Mouse (Mus musculus) MEL (cell line): ENCODE data around the gene Fam83g. TPM values are rescaled to one million over a fixed set of nuclear protein-coding genes. Genes with fewer than 3 reads are reported as not detected.

Experiments
- DNase-seq: peaks from one replicate; pipeline ENCODE4 v3.0.0; 2011; ENCODE audit warnings: low read depth, low spot score
- H3K27ac ChIP-seq: 2 replicates; pipeline ENCODE4 v1.5.1; 2012; ENCODE audit warnings: low read depth, mild to moderate bottlenecking, control low read depth, low read length, moderate library complexity; ENCODE audit not compliant: control insufficient read depth
- H3K27me3 ChIP-seq, 2 experiments: fragments of 150-350 bp in 1 of 2; sonication (generic) in 1 of 2; 2 replicates each; pipeline ENCODE4 v1.6.1; 2012; ENCODE audit warnings: low read length in 2 of 2, mild to moderate bottlenecking in 2 of 2, improper control_type of control experiment in 1 of 2, moderate library complexity in 1 of 2; ENCODE audit not compliant: insufficient read depth in 2 of 2, control insufficient read depth in 1 of 2
- H3K36me3 ChIP-seq, 2 experiments: 2 replicates each; pipeline ENCODE4 v1.6.1; 2012 to 2014; ENCODE audit warnings: low read length in 2 of 2, improper control_type of control experiment in 1 of 2, inconsistent platforms in 1 of 2, mild to moderate bottlenecking in 1 of 2; ENCODE audit not compliant: insufficient read depth in 2 of 2, control insufficient read depth in 1 of 2
- H3K4me1 ChIP-seq, 2 experiments: fragments of 150-350 bp in 1 of 2; sonication (generic) in 1 of 2; 2 replicates each; pipeline ENCODE4 v1.6.1; 2012; ENCODE audit warnings: low read length in 2 of 2, improper control_type of control experiment in 1 of 2, mild to moderate bottlenecking in 1 of 2; ENCODE audit not compliant: insufficient read depth in 2 of 2, control insufficient read depth in 1 of 2
- H3K4me3 ChIP-seq, 2 experiments: fragments of 150-350 bp in 1 of 2; sonication (generic) in 1 of 2; 2 replicates each; pipeline ENCODE4 v1.5.1; 2012; ENCODE audit warnings: low read depth in 2 of 2, low read length in 2 of 2, mild to moderate bottlenecking in 2 of 2, moderate library complexity in 2 of 2, control low read depth in 1 of 2, improper control_type of control experiment in 1 of 2; ENCODE audit not compliant: control insufficient read depth in 1 of 2, insufficient read depth in 1 of 2
- H3K79me2 ChIP-seq: 2 replicates; pipeline ENCODE4 v1.6.1; 2012; ENCODE audit warnings: mild to moderate bottlenecking, low read length, moderate library complexity; ENCODE audit not compliant: control insufficient read depth, poor library complexity, insufficient read depth
- H3K9ac ChIP-seq: 2 replicates; pipeline ENCODE4 v1.6.1; 2012; ENCODE audit warnings: low read depth, mild to moderate bottlenecking, control low read depth, low read length, moderate library complexity; ENCODE audit not compliant: control insufficient read depth, poor library complexity, severe bottlenecking
- H3K9me3 ChIP-seq: fragments of 150-350 bp; sonication (generic); replicated peaks from 2 replicates; pipeline ENCODE4 v1.6.1; 2012; ENCODE audit warnings: mild to moderate bottlenecking, low read length, improper control_type of control experiment, moderate library complexity; ENCODE audit not compliant: insufficient read depth
- BHLHE40 ChIP-seq: IDR thresholded peaks from 2 replicates; pipeline ENCODE4 v1.6.1; 2012; ENCODE audit warnings: low read depth, mild to moderate bottlenecking, inconsistent platforms, low read length, improper control_type of control experiment, borderline replicate concordance
- CHD1 ChIP-seq: IDR thresholded peaks from 2 replicates; pipeline ENCODE4 v1.6.1; 2012; ENCODE audit warnings: low read depth, mild to moderate bottlenecking, inconsistent platforms, low read length, improper control_type of control experiment
- CHD2 ChIP-seq: IDR thresholded peaks from 2 replicates; pipeline ENCODE4 v1.6.1; 2011; ENCODE audit warnings: low read length, improper control_type of control experiment
- CTCF ChIP-seq, 3 experiments: IDR thresholded peaks in 2 of 3; conservative IDR thresholded peaks in 1 of 3; 2 replicates each; pipeline ENCODE4 v1.5.1; 2011 to 2012; ENCODE audit warnings: low read length in 3 of 3, low read depth in 2 of 3, mild to moderate bottlenecking in 2 of 3, improper control_type of control experiment in 1 of 3, inconsistent platforms in 1 of 3, mixed read lengths in 1 of 3, moderate library complexity in 1 of 3; ENCODE audit not compliant: control insufficient read depth in 1 of 3, insufficient read depth in 1 of 3, poor library complexity in 1 of 3, severe bottlenecking in 1 of 3
- E2F4 ChIP-seq: IDR thresholded peaks from 2 replicates; pipeline ENCODE4 v1.6.1; 2011; ENCODE audit warnings: low read depth, low read length, improper control_type of control experiment, borderline replicate concordance
- ETS1 ChIP-seq: IDR thresholded peaks from 2 replicates; pipeline ENCODE4 v1.6.1; 2012; ENCODE audit warnings: low read depth, mild to moderate bottlenecking, inconsistent platforms, low read length, improper control_type of control experiment, moderate library complexity
- GABPA ChIP-seq: IDR thresholded peaks from 2 replicates; pipeline ENCODE4 v1.6.1; 2012; ENCODE audit warnings: low read depth, mild to moderate bottlenecking, inconsistent platforms, low read length, improper control_type of control experiment, moderate library complexity
- GATA1 ChIP-seq: IDR thresholded peaks from 2 replicates; pipeline ENCODE4 v1.6.1; 2011; ENCODE audit warnings: low read depth, low read length, improper control_type of control experiment
- JUND ChIP-seq: IDR thresholded peaks from 2 replicates; pipeline ENCODE4 v1.6.1; 2011; ENCODE audit warnings: low read depth, mild to moderate bottlenecking, improper control_type of control experiment, low read length
- KAT2A ChIP-seq: conservative IDR thresholded peaks from 2 replicates; pipeline ENCODE4 v1.6.1; 2012; ENCODE audit warnings: low read depth, low read length, improper control_type of control experiment, inconsistent platforms
- MAFK ChIP-seq: IDR thresholded peaks from 2 replicates; pipeline ENCODE4 v1.6.1; 2011; ENCODE audit warnings: low read depth, mild to moderate bottlenecking, low read length, improper control_type of control experiment, borderline replicate concordance
- MEF2A ChIP-seq: IDR thresholded peaks from 2 replicates; pipeline ENCODE4 v1.6.1; 2014; ENCODE audit warnings: low read depth, mild to moderate bottlenecking, inconsistent platforms, low read length, improper control_type of control experiment; ENCODE audit not compliant: poor library complexity, insufficient replicate concordance, severe bottlenecking; ENCODE audit errors: extremely low read depth
- MYB ChIP-seq: IDR thresholded peaks from 2 replicates; pipeline ENCODE4 v1.6.1; 2011; ENCODE audit warnings: mild to moderate bottlenecking, low read depth, low read length, improper control_type of control experiment
- MYC ChIP-seq: IDR thresholded peaks from 2 replicates; pipeline ENCODE4 v1.6.1; 2011; ENCODE audit warnings: low read depth, mild to moderate bottlenecking, low read length, improper control_type of control experiment, moderate library complexity
- NELFE ChIP-seq: IDR thresholded peaks from 2 replicates; pipeline ENCODE4 v1.6.1; 2011; ENCODE audit warnings: low read depth, low read length, improper control_type of control experiment
- POLR2A ChIP-seq, 2 experiments: IDR thresholded peaks; 2 replicates each; pipeline ENCODE4 v1.6.1; 2011 to 2012; ENCODE audit warnings: low read length in 2 of 2, mild to moderate bottlenecking in 2 of 2, control low read depth in 1 of 2, improper control_type of control experiment in 1 of 2, low read depth in 1 of 2, moderate library complexity in 1 of 2; ENCODE audit not compliant: control insufficient read depth in 1 of 2, insufficient read depth in 1 of 2, poor library complexity in 1 of 2
- POLR2AphosphoS5 ChIP-seq: IDR thresholded peaks from 2 replicates; pipeline ENCODE4 v1.6.1; 2012; ENCODE audit warnings: low read depth, borderline replicate concordance, mild to moderate bottlenecking, inconsistent platforms, low read length, moderate library complexity, mixed read lengths
- RCOR1 ChIP-seq: IDR thresholded peaks from 2 replicates; pipeline ENCODE4 v1.6.1; 2012; ENCODE audit warnings: low read depth, mild to moderate bottlenecking, inconsistent platforms, low read length, improper control_type of control experiment
- SIN3A ChIP-seq: IDR thresholded peaks from 2 replicates; pipeline ENCODE4 v1.6.1; 2012; ENCODE audit warnings: low read length, improper control_type of control experiment, inconsistent platforms
- TAL1 ChIP-seq: IDR thresholded peaks from 2 replicates; pipeline ENCODE4 v1.6.1; 2012; ENCODE audit warnings: mild to moderate bottlenecking, inconsistent platforms, low read length, moderate library complexity, mixed read lengths
- TCF12 ChIP-seq: IDR thresholded peaks from 2 replicates; pipeline ENCODE4 v1.6.1; 2014; ENCODE audit warnings: low read depth, mild to moderate bottlenecking, inconsistent platforms, low read length, improper control_type of control experiment, moderate library complexity
- USF1 ChIP-seq: IDR thresholded peaks from 2 replicates; pipeline ENCODE4 v1.6.1; 2014; ENCODE audit warnings: low read depth, mild to moderate bottlenecking, inconsistent platforms, low read length, improper control_type of control experiment, moderate library complexity
- ZC3H11A ChIP-seq: IDR thresholded peaks from 2 replicates; pipeline ENCODE4 v1.6.1; 2012; ENCODE audit warnings: low read depth, mild to moderate bottlenecking, inconsistent platforms, low read length, improper control_type of control experiment
- ZKSCAN1 ChIP-seq: IDR thresholded peaks from 2 replicates; pipeline ENCODE4 v1.6.1; 2012; ENCODE audit warnings: low read depth, mild to moderate bottlenecking, inconsistent platforms, low read length, improper control_type of control experiment, moderate library complexity
- ZNF384 ChIP-seq: IDR thresholded peaks from 2 replicates; pipeline ENCODE4 v1.6.1; 2012; ENCODE audit warnings: low read depth, mild to moderate bottlenecking, inconsistent platforms, low read length, improper control_type of control experiment
- polyA plus RNA-seq, 2 experiments: library from polyadenylated mRNA; stranded (reverse) in 1 of 2; unstranded in 1 of 2; fragments of >175 nt in 1 of 2; fragments of >200 nt in 1 of 2; gene quantifications; 2 replicates each; pipeline versions ENCODE4 v1.2.1 to v1.2.4; 2012; ENCODE audit warnings: low replicate concordance in 2 of 2, low read depth in 1 of 2; ENCODE audit not compliant: insufficient read length in 2 of 2, insufficient read depth in 1 of 2, missing spikeins in 1 of 2
- total RNA-seq: library from RNA; depleted of rRNA; stranded (reverse); fragments of 300-350 nt; gene quantifications from 2 replicates; pipeline ENCODE4 v1.2.3, GENCODE M21; 2012

Fam83g gene
- total and polyA plus RNA-seq, 3 experiments, result 5.4 to 9.7 TPM; not detected in 1

DNA sequence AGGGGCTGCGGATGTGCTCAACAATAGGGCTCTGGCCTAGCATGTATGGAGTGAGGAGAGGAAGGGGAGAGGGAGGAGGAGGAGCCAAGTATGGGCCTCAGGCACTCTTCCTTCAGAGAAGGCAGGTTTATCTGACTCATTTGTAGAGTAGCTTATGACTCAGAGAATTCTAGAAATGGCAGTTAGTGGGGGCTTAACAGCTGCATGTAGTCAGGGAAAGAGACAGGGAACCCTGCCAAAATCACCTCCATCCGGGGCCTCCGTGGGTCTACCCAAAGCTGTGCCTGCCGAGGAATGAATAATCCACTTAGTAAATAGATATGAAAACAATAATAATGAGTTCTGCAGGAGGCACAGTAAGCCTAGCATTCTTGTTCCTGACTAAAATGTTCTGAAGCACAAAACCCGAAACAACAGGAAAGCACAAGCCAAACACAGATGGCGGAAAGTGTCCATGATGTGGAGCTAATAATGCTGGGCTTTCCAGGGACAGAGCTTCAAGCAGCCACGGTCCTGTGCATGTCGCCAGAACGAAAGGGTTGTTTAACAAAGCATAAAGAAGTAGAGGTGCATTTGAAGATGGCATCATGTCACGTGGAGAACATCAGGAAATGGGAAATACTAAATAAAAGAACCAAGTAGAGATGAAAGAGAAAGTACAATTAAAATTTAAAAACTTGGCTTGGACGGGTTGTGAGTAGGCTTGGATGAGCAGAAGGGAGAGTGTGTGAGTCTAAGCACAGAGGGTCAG is 39.1 kb upstream of the Fam83g start (continued):
- 0 out of 2 replicates have a peak, but pooled peaks have one; percentile 21 for TF ChIP-seq NELFE
- TF ChIP-seq ETS1, result peak; percentile 84; the same call in 1 of the 2 replicates
- no peak for TF ChIP-seq ZNF384
- TF ChIP-seq CHD2, result no peak
- no peak for TF ChIP-seq MYC
- no peak for TF ChIP-seq MAFK
- TF ChIP-seq BHLHE40, result no peak
- TF ChIP-seq MYB, result peak; percentile 81
- 0 out of 2 replicates have a peak, but pooled peaks have one; percentile 5 for TF ChIP-seq TCF12
- TF ChIP-seq ZKSCAN1, result 0 out of 2 replicates have a peak, but pooled peaks have one; percentile 13
- no peak for TF ChIP-seq CHD1
- no peak for TF ChIP-seq ZC3H11A
- no peak for TF ChIP-seq MEF2A
- TF ChIP-seq USF1, result peak; percentile 52; the same call in 1 of the 2 replicates
- no peak for TF ChIP-seq CTCF (IDR thresholded peaks at IDR 0.05 in 2 of 3, conservative IDR thresholded peaks at IDR 0.05 in 1 of 3; ENCODE audit: control insufficient read depth in 1 of 3, insufficient read depth in 1 of 3, low read depth in 2 of 3, low read length in 3 of 3, poor library complexity in 1 of 3, severe bottlenecking in 1 of 3)
- TF ChIP-seq POLR2AphosphoS5, result no peak
- TF ChIP-seq GATA1, result no peak
- TF ChIP-seq RCOR1, result no peak
- no peak for TF ChIP-seq SIN3A
- no peak for TF ChIP-seq POLR2A (IDR thresholded peaks at IDR 0.05; ENCODE audit: control insufficient read depth in 1 of 2, insufficient read depth in 1 of 2, low read depth in 1 of 2, low read length in 2 of 2, poor library complexity in 1 of 2)
- TF ChIP-seq, all 39 proteins: peak for 10

DNA sequence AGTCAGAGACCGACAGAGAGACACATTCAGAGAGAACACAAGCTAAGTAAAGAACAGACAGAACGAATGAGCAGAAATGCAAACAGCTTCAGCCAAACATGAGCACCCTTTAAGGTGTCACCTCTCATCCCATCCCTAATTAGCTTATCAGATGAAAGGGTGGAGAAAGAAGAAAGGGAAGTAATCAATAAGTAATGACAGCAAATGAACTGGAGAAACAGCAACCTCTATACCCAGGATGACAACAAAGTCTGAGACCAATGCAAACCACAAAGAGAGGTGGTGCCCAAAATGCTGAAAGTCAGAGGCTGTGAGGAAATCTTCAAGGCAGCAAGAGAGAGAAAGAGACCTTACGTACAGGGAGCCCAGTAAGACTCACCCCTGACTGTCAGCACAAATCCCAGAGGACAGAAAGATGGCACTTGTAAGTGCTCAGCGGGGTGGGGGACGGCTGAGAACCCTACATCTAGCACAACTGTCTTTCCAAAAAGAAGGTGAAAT is 38.5 kb upstream of the Fam83g start:
- Histone ChIP-seq H3K4me3 (no peak overlapping the region), H3K9me3 (no peaks in the 10 kb centered on the region), H3K27ac (no peak overlapping the region), H3K79me2 (no peaks in the 10 kb centered on the region), H3K27me3 (no peaks in the 10 kb centered on the region; a peak in 1 of 4 replicates), H3K9ac (no peak overlapping the region), H3K4me1 (peaks cover 9 to 31% of the 10 kb centered on the region in 2 experiments), H3K36me3 (peaks cover 0 to 16% of the 10 kb centered on the region in 2 experiments; a peak in 2 of 4 replicates)
- DNase-seq, result no peak
- TF ChIP-seq KAT2A (no peak), ETS1 (no peak), GABPA (no peak), SIN3A (no peak), POLR2AphosphoS5 (no peak), E2F4 (no peak), BHLHE40 (no peak), CHD1 (no peak), CHD2 (no peak), JUND (no peak), ZNF384 (no peak), ZKSCAN1 (no peak), TAL1 (no peak)
